Mouse (Mus musculus) C2C12 (cell line): ENCODE data around the gene Foxn3.

Experiments
- CTCF ChIP-seq: IDR thresholded peaks from one replicate; pipeline ENCODE4 v1.5.1; 2011; ENCODE audit not compliant: control insufficient read depth, insufficient read depth, insufficient read length
- FOSL1 ChIP-seq: IDR thresholded peaks from one replicate; pipeline ENCODE4 v1.8.0; 2011; ENCODE audit warnings: mild to moderate bottlenecking, low read length; ENCODE audit not compliant: poor library complexity, insufficient read depth, severe bottlenecking
- MAX ChIP-seq: IDR thresholded peaks from one replicate; pipeline ENCODE4 v1.6.1; 2011; ENCODE audit warnings: mild to moderate bottlenecking, control low read depth
- USF1 ChIP-seq: IDR thresholded peaks from one replicate; pipeline ENCODE4 v1.6.1; 2011; ENCODE audit warnings: low read depth, mild to moderate bottlenecking, control low read depth, moderate library complexity

DNA sequence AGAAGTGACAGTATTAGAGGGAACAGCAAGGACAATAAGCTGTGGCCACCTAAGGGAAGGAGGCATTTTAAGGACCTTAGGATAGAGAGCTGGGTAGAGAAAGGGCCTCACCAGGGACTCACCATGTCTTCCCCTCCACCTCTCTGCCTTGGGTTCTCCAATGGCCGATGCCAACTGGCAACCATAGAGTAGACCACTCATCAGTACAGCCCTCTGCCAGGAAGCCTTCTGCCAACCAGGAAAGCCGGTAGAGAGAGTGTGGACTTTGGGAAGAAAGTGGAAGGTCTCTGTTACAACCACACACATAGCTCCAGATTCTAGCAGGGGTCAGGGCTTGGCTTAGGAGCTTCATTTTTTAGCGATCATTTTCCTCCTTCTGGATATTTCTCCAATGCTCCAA, 38.5 kb upstream of the Foxn3 start:
- no peak for TF ChIP-seq CTCF
- no peak for TF ChIP-seq USF1
- no peak for TF ChIP-seq MAX
- no peak for TF ChIP-seq FOSL1
